Mouse (Mus musculus) hindbrain, embryonic 12.5 days (tissue): ENCODE results near the gene Slc1a7. TPM values are rescaled to one million over a fixed set of nuclear protein-coding genes. Genes with fewer than 3 reads are reported as not detected.

Experiments used
- ATAC-seq: fragments of 200-750 bp; cut with Nextera tagmentation; 2 replicates; pipeline ENCODE4 v1.8.0; 2017; ENCODE audit warnings: moderate TSS enrichment; ENCODE audit not compliant: low FRiP score
- H3K27ac ChIP-seq: fragments of 300-500 bp; sonication (generic); 2 replicates; pipeline ENCODE4 v1.5.1; 2016; ENCODE audit warnings: mild to moderate bottlenecking
- H3K27me3 ChIP-seq: fragments of 300-500 bp; sonication (generic); 2 replicates; pipeline ENCODE4 v1.6.1; 2016; ENCODE audit warnings: mild to moderate bottlenecking
- H3K36me3 ChIP-seq: fragments of 300-500 bp; sonication (generic); 2 replicates; pipeline ENCODE4 v1.6.1; 2016; ENCODE audit warnings: mild to moderate bottlenecking
- H3K4me1 ChIP-seq: fragments of 300-500 bp; sonication (generic); 2 replicates; pipeline ENCODE4 v1.6.1; 2016
- H3K4me2 ChIP-seq: fragments of 300-500 bp; sonication (generic); replicated peaks from 2 replicates; pipeline ENCODE4 v1.6.1; 2016; ENCODE audit warnings: mild to moderate bottlenecking
- H3K4me3 ChIP-seq: fragments of 300-500 bp; sonication (generic); 2 replicates; pipeline ENCODE4 v1.5.1; 2016; ENCODE audit warnings: mild to moderate bottlenecking
- H3K9ac ChIP-seq: fragments of 300-500 bp; sonication (generic); 2 replicates; pipeline ENCODE4 v1.6.1; 2016; ENCODE audit warnings: mild to moderate bottlenecking, moderate library complexity
- H3K9me3 ChIP-seq: fragments of 300-500 bp; sonication (generic); replicated peaks from 2 replicates; pipeline ENCODE4 v1.6.1; 2016; ENCODE audit warnings: mild to moderate bottlenecking
- WGBS: fragments of 180-500 bp; shearing (Covaris S2); methylation state at CpG from one replicate; pipeline ENCODE4 v1.1.7; 2016; 5-methylcytosine and 5-hydroxymethylcytosine counted together
- polyA plus RNA-seq: library from polyadenylated mRNA; unstranded; fragments of >200 nt; fragmentation: Nextera tagmentation; extraction: Ambion mirVana; gene quantifications from 2 replicates; pipeline ENCODE4 v1.2.1, GENCODE M21; 2016

Gene Slc1a7
- polyA plus RNA-seq, 1 experiment from 2014 or later, result not detected

- ATAC-seq, result no peak
- WGBS, result 86% methylated on average over 6 of the region's 6 CpGs
These were observed 27.6 kb downstream of the Slc1a7 start for GRCm38 (mm10) chr4:107995727-107996126.

GRCm38 (mm10) chr4:107996418-107996986 lies 28.4 kb downstream of the Slc1a7 start:
- Histone ChIP-seq H3K9ac (no peak overlapping the region), H3K4me3 (no peak overlapping the region), H3K9me3 (peaks cover 8% of the 10 kb centered on the region; the same call in 1 of the 2 replicates), H3K27me3 (no peaks in the 10 kb centered on the region), H3K4me2 (no peak overlapping the region), H3K36me3 (no peaks in the 10 kb centered on the region), H3K27ac (no peak overlapping the region), H3K4me1 (peaks cover 8% of the 10 kb centered on the region)
- 87% methylated on average over 9 of the region's 9 CpGs for WGBS
- ATAC-seq, result no peak

More at GRCm38 (mm10) chr4:107995727-107996126, 27.6 kb downstream of the Slc1a7 start:
- H3K36me3 ChIP-seq, result no peaks in the 10 kb centered on the region
- peaks cover 8% of the 10 kb centered on the region for H3K4me1 ChIP-seq
- H3K4me3 ChIP-seq, result no peak overlapping the region
- H3K27me3 ChIP-seq, result no peaks in the 10 kb centered on the region
- H3K27ac ChIP-seq, result no peak overlapping the region
- peaks cover 8% of the 10 kb centered on the region; the same call in 1 of the 2 replicates for H3K9me3 ChIP-seq
- H3K9ac ChIP-seq, result no peak overlapping the region
- H3K4me2 ChIP-seq, result no peak overlapping the region

- Histone ChIP-seq H3K4me1 (0 out of 2 replicates have a peak, but pooled peaks cover 4% of the 10 kb centered on the region), H3K27ac (no peak overlapping the region), H3K4me2 (no peak overlapping the region), H3K4me3 (no peak overlapping the region), H3K36me3 (no peaks in the 10 kb centered on the region), H3K27me3 (no peaks in the 10 kb centered on the region), H3K9ac (no peak overlapping the region), H3K9me3 (peaks cover 8% of the 10 kb centered on the region; the same call in 1 of the 2 replicates)
- ATAC-seq, result no peak
- 51% methylated on average over 11 of the region's 11 CpGs for WGBS
These were observed 30.7 kb downstream of the Slc1a7 start for GRCm38 (mm10) chr4:107998641-107999332.

- WGBS, result 90% methylated on average over 1 of the region's 1 CpGs
- no peak for ATAC-seq
- Histone ChIP-seq H3K27me3 (no peaks in the 10 kb centered on the region), H3K9me3 (peaks cover 8% of the 10 kb centered on the region; the same call in 1 of the 2 replicates), H3K4me2 (no peak overlapping the region), H3K4me1 (0 out of 2 replicates have a peak, but pooled peaks cover 4% of the 10 kb centered on the region), H3K27ac (no peak overlapping the region), H3K4me3 (no peak overlapping the region), H3K36me3 (no peaks in the 10 kb centered on the region), H3K9ac (no peak overlapping the region)
These were observed 31.2 kb downstream of the Slc1a7 start for GRCm38 (mm10) chr4:107999380-107999779.

GRCm38 (mm10) chr4:108005328-108005727 lies 37.2 kb downstream of the Slc1a7 start:
- Histone ChIP-seq H3K27me3 (no peaks in the 10 kb centered on the region), H3K4me3 (no peak overlapping the region), H3K36me3 (no peaks in the 10 kb centered on the region), H3K4me1 (no peaks in the 10 kb centered on the region; the same call in 1 of the 2 replicates), H3K9me3 (no peaks in the 10 kb centered on the region), H3K4me2 (no peak overlapping the region), H3K27ac (no peak overlapping the region), H3K9ac (no peak overlapping the region)
- 72% methylated on average over 7 of the region's 7 CpGs for WGBS
- no peak for ATAC-seq

GRCm38 (mm10) chr4:108007532-108008103 lies 39.5 kb downstream of the Slc1a7 start:
- no peak overlapping the region for H3K27ac ChIP-seq
- H3K36me3 ChIP-seq, result no peaks in the 10 kb centered on the region
- no peaks in the 10 kb centered on the region for H3K9me3 ChIP-seq
- H3K4me3 ChIP-seq, result no peak overlapping the region
- no peak overlapping the region for H3K9ac ChIP-seq
- H3K4me1 ChIP-seq, result no peaks in the 10 kb centered on the region; the same call in 1 of the 2 replicates
- WGBS, result 81% methylated on average over 7 of the region's 7 CpGs
- ATAC-seq, result no peak
- H3K4me2 ChIP-seq, result no peak overlapping the region
- no peaks in the 10 kb centered on the region for H3K27me3 ChIP-seq

GRCm38 (mm10) chr4:108008541-108008940 lies 40.4 kb downstream of the Slc1a7 start:
- WGBS, result 83% methylated on average over 8 of the region's 8 CpGs
- Histone ChIP-seq H3K27me3 (no peaks in the 10 kb centered on the region), H3K4me3 (no peak overlapping the region), H3K4me1 (no peaks in the 10 kb centered on the region; the same call in 1 of the 2 replicates), H3K27ac (no peak overlapping the region), H3K4me2 (no peak overlapping the region), H3K9ac (no peak overlapping the region), H3K36me3 (no peaks in the 10 kb centered on the region), H3K9me3 (no peaks in the 10 kb centered on the region)
- no peak for ATAC-seq

- no peak for ATAC-seq
- H3K9me3 ChIP-seq, result no peaks in the 10 kb centered on the region
- H3K27ac ChIP-seq, result no peak overlapping the region
- H3K27me3 ChIP-seq, result no peaks in the 10 kb centered on the region
- no peak overlapping the region for H3K9ac ChIP-seq
- H3K4me2 ChIP-seq, result no peak overlapping the region
- no peak overlapping the region for H3K4me3 ChIP-seq
- no peaks in the 10 kb centered on the region for H3K36me3 ChIP-seq
- 65% methylated on average over 2 of the region's 2 CpGs for WGBS
- peaks cover 13% of the 10 kb centered on the region for H3K4me1 ChIP-seq
These were observed 46.3 kb downstream of the Slc1a7 start for GRCm38 (mm10) chr4:108014466-108014865.

GRCm38 (mm10) chr4:108015067-108015765 lies 47.1 kb downstream of the Slc1a7 start:
- H3K27me3 ChIP-seq, result no peaks in the 10 kb centered on the region
- WGBS, result 64% methylated on average over 14 of the region's 14 CpGs
- ATAC-seq, result no peak

GRCm38 (mm10) chr4:108016321-108016720 lies 48.2 kb downstream of the Slc1a7 start:
- no peak overlapping the region for H3K27ac ChIP-seq
- no peak overlapping the region for H3K9ac ChIP-seq
- H3K4me1 ChIP-seq, result peaks cover 13% of the 10 kb centered on the region
- no peak for ATAC-seq
- no peaks in the 10 kb centered on the region for H3K27me3 ChIP-seq
- H3K36me3 ChIP-seq, result no peaks in the 10 kb centered on the region
- no peak overlapping the region for H3K4me2 ChIP-seq
- H3K4me3 ChIP-seq, result no peak overlapping the region
- WGBS, result 89% methylated on average over 3 of the region's 3 CpGs
- H3K9me3 ChIP-seq, result no peaks in the 10 kb centered on the region

More at GRCm38 (mm10) chr4:108015067-108015765, 47.1 kb downstream of the Slc1a7 start:
- Histone ChIP-seq H3K4me2 (no peak overlapping the region), H3K9me3 (no peaks in the 10 kb centered on the region), H3K36me3 (no peaks in the 10 kb centered on the region), H3K27ac (no peak overlapping the region), H3K4me3 (no peak overlapping the region), H3K9ac (no peak overlapping the region), H3K4me1 (peaks cover 13% of the 10 kb centered on the region)

- Histone ChIP-seq H3K27me3 (no peaks in the 10 kb centered on the region), H3K4me3 (no peak overlapping the region), H3K4me2 (no peak overlapping the region), H3K4me1 (peaks cover 13% of the 10 kb centered on the region), H3K36me3 (no peaks in the 10 kb centered on the region), H3K9ac (no peak overlapping the region), H3K9me3 (no peaks in the 10 kb centered on the region), H3K27ac (no peak overlapping the region)
- ATAC-seq, result no peak
- 82% methylated on average over 7 of the region's 7 CpGs for WGBS
These were observed 49.7 kb downstream of the Slc1a7 start for GRCm38 (mm10) chr4:108017839-108018238.
